Mouse (Mus musculus) ES-Bruce4 (cell line): ENCODE measurements around the gene Chga.

ENCODE experiments used
- CTCF ChIP-seq: IDR thresholded peaks from one replicate; pipeline ENCODE4 v1.8.1; 2011; ENCODE audit warnings: low read depth, low read length
- EP300 ChIP-seq: IDR thresholded peaks from 2 replicates; pipeline ENCODE4 v1.6.1; 2011; ENCODE audit warnings: low read depth, low read length; ENCODE audit not compliant: insufficient read depth
- POLR2A ChIP-seq: IDR thresholded peaks from one replicate; pipeline ENCODE4 v1.8.1; 2011; ENCODE audit warnings: low read length; ENCODE audit not compliant: insufficient read depth

DNA sequence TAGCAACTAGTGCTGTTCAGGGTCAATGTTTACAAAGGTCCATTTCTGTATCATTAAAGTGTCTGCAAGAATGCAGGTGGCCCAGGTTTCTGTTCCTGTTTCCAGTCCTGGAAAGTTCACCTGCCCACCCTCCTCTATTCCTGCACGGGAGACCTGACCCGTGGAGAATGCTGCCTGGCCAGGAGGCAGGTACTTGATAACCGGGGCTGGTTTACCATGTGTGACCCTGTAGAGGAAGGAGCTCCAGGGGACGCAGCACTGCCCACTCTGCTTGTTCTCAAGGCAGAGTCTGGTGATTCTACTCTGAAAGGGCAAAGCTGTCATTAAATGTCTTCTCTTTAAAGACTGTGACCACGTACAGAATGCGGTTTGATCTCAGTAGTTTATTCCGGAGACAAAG is 13.4 kb downstream of the Chga start:
- TF ChIP-seq POLR2A (no peak), CTCF (no peak), EP300 (no peak)
